Mouse (Mus musculus) ES-E14 (cell line): ENCODE measurements at regions not wholly inside any gene's neighbourhood (a gene's known extent, or its start where the extent isn't known, plus 50 kb on each side); places are given as distances from the start of the nearest gene placed in this dataset.

ENCODE experiments used
- DNase-seq: peaks from one replicate; pipeline ENCODE4 v3.0.0-alpha.2; 2013; ENCODE audit warnings: low read depth, low spot score
- H3K27ac ChIP-seq: 2 replicates; pipeline ENCODE4 v1.5.1; 2012; ENCODE audit warnings: low read depth, mild to moderate bottlenecking, low read length, moderate library complexity, mixed read lengths; ENCODE audit not compliant: poor library complexity, insufficient read depth, severe bottlenecking
- H3K36me3 ChIP-seq: 2 replicates; pipeline ENCODE4 v1.6.1; 2012; ENCODE audit warnings: mild to moderate bottlenecking, low read length, moderate library complexity, mixed read lengths; ENCODE audit not compliant: control insufficient read depth, poor library complexity, insufficient read depth, severe bottlenecking
- H3K4me1 ChIP-seq, 2 experiments: fragments of 150-350 bp in 1 of 2; sonication (generic) in 1 of 2; 2 replicates each; pipeline ENCODE4 v1.6.1; 2012; ENCODE audit warnings: low read length in 2 of 2, mild to moderate bottlenecking in 1 of 2, mixed read lengths in 1 of 2; ENCODE audit not compliant: control insufficient read depth in 2 of 2, insufficient read depth in 2 of 2, poor library complexity in 1 of 2
- H3K4me3 ChIP-seq, 2 experiments: fragments of 150-350 bp in 1 of 2; sonication (generic) in 1 of 2; 2 replicates each; pipeline ENCODE4 v1.5.1; 2012; ENCODE audit warnings: low read length in 2 of 2, low read depth in 1 of 2, mild to moderate bottlenecking in 1 of 2, mixed read lengths in 1 of 2; ENCODE audit not compliant: insufficient read depth in 1 of 2, poor library complexity in 1 of 2, severe bottlenecking in 1 of 2
- H3K9ac ChIP-seq: 2 replicates; pipeline ENCODE4 v1.6.1; 2012; ENCODE audit warnings: low read depth, mild to moderate bottlenecking, low read length, mixed read lengths; ENCODE audit not compliant: poor library complexity, insufficient read depth, severe bottlenecking
- H3K9me3 ChIP-seq: fragments of 150-350 bp; sonication (generic); 2 replicates; pipeline ENCODE4 v1.6.1; 2012; ENCODE audit warnings: low read depth, mild to moderate bottlenecking, low read length; ENCODE audit not compliant: control insufficient read depth, insufficient read depth
- CHD2 ChIP-seq: IDR thresholded peaks from 2 replicates; pipeline ENCODE4 v1.6.1; 2014; ENCODE audit warnings: mild to moderate bottlenecking, low read depth, low read length, inconsistent platforms
- HCFC1 ChIP-seq: IDR thresholded peaks from 2 replicates; pipeline ENCODE4 v1.6.1; 2012; ENCODE audit warnings: low read length, inconsistent platforms, borderline replicate concordance; ENCODE audit not compliant: insufficient read depth
- MAFK ChIP-seq: IDR thresholded peaks from 2 replicates; pipeline ENCODE4 v1.6.1; 2014; ENCODE audit warnings: mild to moderate bottlenecking, low read depth, low read length, inconsistent platforms; ENCODE audit not compliant: insufficient read depth
- ZC3H11A ChIP-seq: IDR thresholded peaks from 2 replicates; pipeline ENCODE4 v1.6.1; 2012; ENCODE audit warnings: low read depth, mild to moderate bottlenecking, inconsistent platforms, low read length, borderline replicate concordance
- ZNF384 ChIP-seq: IDR thresholded peaks from 2 replicates; pipeline ENCODE4 v1.6.1; 2012; ENCODE audit warnings: low read depth, low read length, inconsistent platforms
- in situ Hi-C, 2 experiments: fragments of 600-800 bp; cut with MboI; formaldehyde crosslinking; loops; one replicate each; pipeline ENCODE4 v1.15.1; 2025; ENCODE audit warnings: low sequenced_read_pairs in 2 of 2, inconsistent platforms in 1 of 2; ENCODE audit not compliant: unreplicated experiment in 2 of 2

- no peaks in the 10 kb centered on the region for H3K9me3 ChIP-seq
- no peak overlapping the region for H3K27ac ChIP-seq
- no peaks in the 10 kb centered on the region for H3K36me3 ChIP-seq
- DNase-seq = no peak
- no peak overlapping the region for H3K9ac ChIP-seq
- no peaks in the 10 kb centered on the region for H3K4me1 ChIP-seq
- H3K4me3 ChIP-seq = no peak overlapping the region
- TF ChIP-seq MAFK (no peak), HCFC1 (no peak), ZC3H11A (no peak), ZNF384 (no peak), CHD2 (no peak)
- in situ Hi-C loops = no loop called here
Measured at GRCm38 (mm10) chr2:47334406-47335113, 1479.3 kb upstream of the Acvr2a start.

GRCm38 (mm10) chr2:47363476-47363875 lies 1450.4 kb upstream of the Acvr2a start:
- no peaks in the 10 kb centered on the region for H3K4me1 ChIP-seq
- in situ Hi-C loops = no loop called here

GRCm38 (mm10) chr2:47368296-47368695 lies 1445.6 kb upstream of the Acvr2a start:
- H3K4me3 ChIP-seq = no peak overlapping the region
- in situ Hi-C loops = no loop called here

More at GRCm38 (mm10) chr2:47363476-47363875, 1450.4 kb upstream of the Acvr2a start:
- no peak overlapping the region for H3K27ac ChIP-seq
- H3K9ac ChIP-seq = no peak overlapping the region
- no peak overlapping the region for H3K4me3 ChIP-seq
- no peaks in the 10 kb centered on the region for H3K36me3 ChIP-seq
- DNase-seq = no peak
- TF ChIP-seq ZC3H11A (no peak), HCFC1 (no peak), MAFK (peak; percentile 66)
- H3K9me3 ChIP-seq = no peaks in the 10 kb centered on the region

More at GRCm38 (mm10) chr2:47368296-47368695, 1445.6 kb upstream of the Acvr2a start:
- H3K27ac ChIP-seq = no peak overlapping the region
- H3K36me3 ChIP-seq = no peaks in the 10 kb centered on the region
- H3K9me3 ChIP-seq = no peaks in the 10 kb centered on the region
- TF ChIP-seq ZC3H11A (no peak), MAFK (no peak)
- DNase-seq = peak; percentile 41
- H3K4me1 ChIP-seq = no peaks in the 10 kb centered on the region
- no peak overlapping the region for H3K9ac ChIP-seq
